Mouse (Mus musculus) spleen, adult 18-20 months (tissue): ENCODE results near the gene Edc3.
A peak's percentile ranks its signal among the peaks of the same experiment; 100 is the strongest.

Source experiments
- DNase-seq, 2 experiments: peaks; one replicate each; pipeline ENCODE4 v3.0.0; 2022; ENCODE audit warnings: mixed read lengths in 2 of 2

Gene Edc3

GRCm38 (mm10) chr9:57762563-57762991 is 54.2 kb downstream of the Edc3 start:
- DNase-seq = no peak

GRCm38 (mm10) chr9:57764147-57764973 is 56.0 kb downstream of the Edc3 start:
- DNase-seq = peak; percentile 27 to 52

GRCm38 (mm10) chr9:57764974-57765363 is 56.6 kb downstream of the Edc3 start:
- DNase-seq = peak; percentile 92 to 95

GRCm38 (mm10) chr9:57765364-57766351 is 57.3 kb downstream of the Edc3 start, which contains the start of gene Clk3:
TSS of gene Clk3 (minus strand) at chr9:57765860.
- DNase-seq = peak; percentile 45 to 56

- no peak for DNase-seq
These were observed 58.1 kb downstream of the Edc3 start for GRCm38 (mm10) chr9:57766431-57766830.

- no peak for DNase-seq
These were observed 58.9 kb downstream of the Edc3 start for GRCm38 (mm10) chr9:57767231-57767630.

- no peak for DNase-seq
These were observed 61.3 kb downstream of the Edc3 start for GRCm38 (mm10) chr9:57769539-57770069.

- DNase-seq = no peak
These were observed 61.9 kb downstream of the Edc3 start for GRCm38 (mm10) chr9:57770214-57770613.

GRCm38 (mm10) chr9:57770836-57771235 is 62.5 kb downstream of the Edc3 start:
- no peak for DNase-seq

GRCm38 (mm10) chr9:57773754-57774153 is 65.4 kb downstream of the Edc3 start:
- no peak for DNase-seq

GRCm38 (mm10) chr9:57774168-57774567 is 65.8 kb downstream of the Edc3 start:
- DNase-seq = no peak

GRCm38 (mm10) chr9:57775026-57775425 is 66.7 kb downstream of the Edc3 start:
- no peak for DNase-seq

GRCm38 (mm10) chr9:57775736-57776135 is 67.4 kb downstream of the Edc3 start:
- DNase-seq = no peak

- DNase-seq = no peak
These were observed 74.3 kb downstream of the Edc3 start for GRCm38 (mm10) chr9:57782656-57783055.

- no peak for DNase-seq
These were observed 81.4 kb downstream of the Edc3 start for GRCm38 (mm10) chr9:57789733-57790132.

GRCm38 (mm10) chr9:57797456-57797855 is 89.1 kb downstream of the Edc3 start:
- DNase-seq = no peak

- DNase-seq = no peak
These were observed 90.4 kb downstream of the Edc3 start for GRCm38 (mm10) chr9:57798725-57799253.

- peak in 1 of 2 experiments; percentile 18 for DNase-seq
These were observed 92.1 kb downstream of the Edc3 start for GRCm38 (mm10) chr9:57800325-57800975.
